Mouse (Mus musculus) spleen, adult 2 months (tissue): ENCODE data around the gene Tmem179.

Experiments used
- CTCF ChIP-seq: fragments of 200-500 bp; IDR thresholded peaks from 2 replicates; pipeline ENCODE4 v1.5.1; 2011; ENCODE audit warnings: mild to moderate bottlenecking, inconsistent platforms; ENCODE audit not compliant: insufficient read depth, insufficient read length, insufficient replicate concordance; ENCODE audit errors: extremely low read depth
- POLR2A ChIP-seq: fragments of 200-500 bp; IDR thresholded peaks from 2 replicates; pipeline ENCODE4 v1.6.1; 2011; ENCODE audit warnings: low read depth, low read length, inconsistent platforms

DNA sequence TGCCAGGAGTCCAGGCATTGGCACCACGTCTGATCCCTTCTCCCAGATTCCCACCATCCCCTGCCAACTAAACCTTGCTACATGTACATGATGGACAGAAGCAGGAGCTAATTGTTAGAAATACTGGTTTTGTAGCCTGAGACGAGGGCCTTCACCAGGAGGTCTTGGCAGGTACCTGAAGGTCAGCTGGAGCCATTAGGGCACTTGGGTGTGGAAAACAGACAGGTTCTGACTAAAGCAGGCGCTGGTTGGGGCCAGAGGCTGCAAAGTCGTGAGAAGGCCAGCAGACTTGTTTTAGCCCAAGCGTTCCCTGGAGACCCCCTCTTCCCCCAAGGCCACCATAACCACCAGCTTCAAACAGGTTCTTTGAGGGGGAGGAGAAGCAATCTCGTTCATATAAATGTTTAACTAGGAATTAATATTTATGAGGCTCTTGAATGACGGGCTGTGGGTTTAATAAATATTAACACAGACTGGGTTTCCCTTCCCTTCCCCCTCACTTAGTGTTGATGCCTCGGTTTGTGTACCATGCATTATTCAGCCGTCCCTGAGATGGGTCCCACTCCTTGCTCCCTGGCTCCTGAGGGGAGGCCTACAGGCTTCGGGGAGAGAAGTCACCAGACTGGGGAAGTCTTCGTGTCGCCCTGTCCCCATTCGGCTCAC, 25.8 kb upstream of the Tmem179 start:
- TF ChIP-seq POLR2A: no peak
- no peak for TF ChIP-seq CTCF
